Mouse (Mus musculus) neural tube, embryonic 10.5 days (tissue): Measurements from ENCODE around the gene Ss18l1.
A peak's percentile ranks its signal among the peaks of the same experiment; 100 is the strongest.

Source experiments
- DNase-seq: peaks from one replicate; pipeline ENCODE4 v3.0.0-alpha.2; 2017; ENCODE audit warnings: low spot score; ENCODE audit errors: extremely low spot score

Gene Ss18l1

DNA sequence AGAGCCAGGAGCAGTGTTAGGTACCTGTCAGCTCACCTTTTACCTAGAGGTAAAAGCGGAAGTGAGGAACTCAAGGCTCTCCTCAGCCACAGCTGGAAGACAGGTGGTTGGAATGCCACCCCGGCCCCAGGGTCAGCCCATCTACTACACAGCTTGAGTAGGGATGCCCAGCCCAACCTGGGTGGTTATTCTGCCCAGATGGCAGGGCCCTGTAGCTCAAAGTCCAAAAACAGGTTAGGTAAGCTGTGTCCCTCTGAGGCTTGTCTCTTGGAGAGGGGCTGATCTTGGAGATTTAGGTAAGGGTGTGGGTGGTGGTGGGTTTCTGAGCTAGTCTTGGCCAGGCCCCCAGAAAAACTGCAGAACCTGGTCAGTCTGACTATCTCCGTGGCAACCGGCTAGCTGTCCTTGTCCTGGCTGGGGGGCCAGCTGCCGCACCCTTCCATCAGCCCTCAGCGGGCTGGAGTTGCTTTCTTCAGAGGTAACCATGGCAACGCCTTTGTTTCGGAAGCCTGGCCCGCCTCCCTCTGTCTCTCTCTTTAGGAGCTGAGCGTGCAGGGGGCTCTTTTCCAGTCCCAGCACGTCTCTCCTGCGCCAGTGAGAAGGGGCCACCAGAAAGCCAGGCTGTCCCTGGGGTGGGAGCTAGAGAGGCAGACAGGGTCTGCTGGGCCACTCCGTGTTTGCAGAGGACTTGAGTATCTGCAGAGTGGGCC lies 75.3 kb downstream of the Ss18l1 start:
- DNase-seq: peak; percentile 73

GRCm38 (mm10) chr2:180118661-180119438 lies 76.5 kb downstream of the Ss18l1 start, which contains the start of gene Osbpl2:
Gene Osbpl2 (plus strand): TSS chr2:180119306.
- DNase-seq: peak; percentile 99
